Mouse (Mus musculus) CD4-positive, CD25-positive, alpha-beta regulatory T cell, adult 2 months (primary cell): ENCODE measurements around the gene Ptafr.
A peak's percentile ranks its signal among the peaks of the same experiment; 100 is the strongest.

Experiments
- DNase-seq: peaks from one replicate; pipeline ENCODE4 v3.0.0-alpha.2; 2012; ENCODE audit warnings: low read depth, low spot score

The Ptafr gene

DNA sequence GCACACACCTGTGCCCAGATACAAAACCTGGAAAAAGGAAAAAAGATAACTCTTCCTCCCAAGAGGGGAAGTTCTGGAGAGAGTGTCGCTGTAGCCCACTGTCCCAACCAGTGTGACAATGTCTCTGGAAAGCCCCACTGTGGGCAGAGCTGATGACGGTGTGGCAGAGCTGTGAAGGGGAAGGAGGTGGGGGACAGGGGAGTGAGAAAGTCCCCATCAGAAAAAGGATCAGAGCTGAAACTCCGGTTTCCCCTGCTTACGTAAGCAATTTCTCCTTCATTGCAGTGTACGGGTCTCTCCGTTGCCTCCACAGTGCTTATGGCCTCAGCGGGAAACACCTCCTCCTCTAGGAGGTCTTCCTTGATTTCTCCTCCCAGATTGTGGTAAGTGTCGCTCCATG is 47.5 kb downstream of the Ptafr start:
- DNase-seq, result peak; percentile 63

DNA sequence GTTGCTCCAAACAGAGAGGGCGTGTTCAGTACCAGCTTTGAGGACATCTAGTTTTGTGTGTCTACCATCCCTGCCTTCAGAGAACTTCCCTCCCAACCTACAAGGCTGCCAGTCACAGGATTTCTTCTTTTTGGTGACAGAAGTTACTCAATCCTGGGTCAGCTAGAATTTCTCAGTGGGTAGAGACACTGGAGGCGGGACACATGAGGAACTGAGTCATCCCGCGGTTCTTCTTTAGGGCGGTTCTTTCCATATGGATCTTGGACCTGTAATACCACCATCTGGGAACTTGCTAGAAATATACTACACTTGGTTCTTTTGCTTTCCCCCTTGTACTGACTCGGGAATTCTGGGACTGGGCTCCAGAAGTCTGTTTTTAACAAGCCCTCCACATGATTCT is 54.0 kb downstream of the Ptafr start:
- DNase-seq, result no peak

DNA sequence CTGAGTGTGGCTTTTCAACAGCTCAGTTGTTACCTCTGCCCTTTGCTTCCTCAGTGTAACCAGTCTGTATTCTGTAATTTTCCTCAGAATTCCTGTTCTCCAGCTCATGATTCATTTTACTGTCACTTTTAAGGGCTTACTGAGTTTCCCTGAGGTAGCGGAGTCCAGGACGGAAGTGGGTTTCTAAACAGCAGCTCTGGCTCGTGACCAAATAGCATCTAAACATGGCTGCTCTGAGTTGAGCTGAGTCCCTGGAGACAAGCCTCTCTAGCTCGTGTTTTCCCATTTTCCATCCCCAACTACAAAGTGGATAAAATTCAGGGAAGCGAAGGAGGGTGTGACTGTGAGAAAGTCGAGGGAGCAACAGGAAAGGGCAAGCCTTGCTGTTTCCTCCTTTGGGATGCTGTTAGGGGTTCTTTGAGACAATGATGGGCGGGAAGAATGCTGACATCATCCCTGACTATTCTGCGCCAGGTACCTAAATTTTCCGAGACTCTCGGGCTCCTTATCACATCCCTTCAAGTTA is 55.0 kb downstream of the Ptafr start:
- no peak for DNase-seq

DNA sequence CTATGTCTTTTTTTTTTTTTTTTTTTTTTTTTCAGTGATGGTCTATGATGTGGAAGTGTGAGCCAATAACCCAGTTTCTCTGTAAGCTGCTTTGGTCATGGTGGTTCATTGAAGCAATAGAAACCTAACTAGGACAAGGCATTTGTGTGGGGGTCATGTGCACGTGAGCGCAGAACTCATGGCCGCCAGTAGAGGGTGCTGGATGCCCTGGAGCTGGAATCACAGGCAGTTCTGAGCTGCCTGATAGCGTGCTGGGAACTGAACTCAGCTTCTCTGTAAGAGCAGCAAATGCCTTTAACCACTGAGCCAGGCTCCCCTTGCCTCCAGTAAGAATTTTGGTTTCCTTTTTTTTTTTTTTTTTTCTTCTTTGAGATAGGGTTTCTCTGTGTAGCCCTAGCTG is 56.3 kb downstream of the Ptafr start:
- DNase-seq, result peak; percentile 22

DNA sequence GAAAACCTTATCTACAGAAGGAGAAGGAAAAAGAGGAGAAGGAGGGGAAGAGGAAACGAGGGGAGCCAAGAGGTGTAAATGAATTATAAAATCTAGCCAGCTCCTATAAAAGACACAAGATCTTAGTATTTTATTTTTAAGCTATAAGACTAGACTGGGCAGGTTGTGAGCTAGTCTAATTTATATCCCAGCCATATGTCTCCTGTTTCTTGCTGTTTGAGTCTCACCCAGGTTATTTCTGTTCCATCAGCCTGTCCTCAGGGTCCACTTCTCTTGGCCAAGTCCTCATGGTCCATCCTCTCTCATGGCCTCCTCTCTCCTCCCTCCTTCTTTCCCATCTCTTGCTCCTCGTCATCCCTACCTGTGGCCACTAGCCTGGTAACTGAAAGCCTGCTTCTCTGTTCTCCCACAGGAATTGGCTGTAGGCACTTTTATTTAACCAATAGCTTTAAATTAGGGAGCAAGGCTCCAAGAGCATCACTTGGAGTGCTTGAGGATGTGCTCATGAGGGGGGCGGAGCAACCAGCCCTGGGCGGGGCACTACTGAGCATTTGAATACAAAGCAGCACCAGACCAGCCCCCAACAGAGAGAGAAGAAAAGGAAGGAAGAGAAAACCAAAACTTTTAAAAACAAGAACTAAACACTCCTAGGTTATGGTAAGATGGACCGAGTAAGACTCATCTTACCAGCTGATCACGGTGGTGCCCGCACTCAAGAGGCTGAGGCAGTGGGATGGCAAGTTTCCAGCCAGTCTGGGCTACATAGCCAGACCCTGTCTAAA is 57.6 kb downstream of the Ptafr start:
- peak; percentile 31 for DNase-seq

DNA sequence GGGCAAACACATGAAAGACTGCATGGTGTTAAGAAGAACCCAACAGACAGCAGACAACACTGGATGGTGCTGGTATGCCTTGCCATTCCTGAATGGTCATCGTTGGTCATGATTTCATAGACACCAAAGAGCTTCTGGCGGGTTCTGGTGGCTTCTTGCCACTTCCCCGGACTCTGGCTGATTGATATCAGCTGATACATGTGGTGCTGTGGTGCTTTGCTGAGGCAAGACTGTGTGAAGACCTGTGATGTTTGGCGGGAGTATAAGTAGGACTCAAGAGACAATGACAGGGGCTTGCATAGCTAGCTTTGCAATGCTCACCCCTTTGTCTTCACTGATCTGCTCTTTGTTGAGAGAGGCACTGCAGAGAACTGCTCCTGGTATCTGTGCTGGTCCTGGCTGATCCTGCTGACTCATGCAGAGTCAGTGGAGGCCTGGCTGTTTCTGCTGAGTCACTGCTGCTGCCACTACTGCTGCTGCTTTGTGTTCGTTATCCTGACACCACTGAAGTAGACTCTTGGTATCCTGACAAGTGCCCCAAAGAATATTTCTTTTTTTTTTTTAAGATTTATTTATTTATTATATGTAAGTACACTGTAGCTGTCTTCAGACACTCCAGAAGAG is 60.3 kb downstream of the Ptafr start:
- DNase-seq, result no peak

DNA sequence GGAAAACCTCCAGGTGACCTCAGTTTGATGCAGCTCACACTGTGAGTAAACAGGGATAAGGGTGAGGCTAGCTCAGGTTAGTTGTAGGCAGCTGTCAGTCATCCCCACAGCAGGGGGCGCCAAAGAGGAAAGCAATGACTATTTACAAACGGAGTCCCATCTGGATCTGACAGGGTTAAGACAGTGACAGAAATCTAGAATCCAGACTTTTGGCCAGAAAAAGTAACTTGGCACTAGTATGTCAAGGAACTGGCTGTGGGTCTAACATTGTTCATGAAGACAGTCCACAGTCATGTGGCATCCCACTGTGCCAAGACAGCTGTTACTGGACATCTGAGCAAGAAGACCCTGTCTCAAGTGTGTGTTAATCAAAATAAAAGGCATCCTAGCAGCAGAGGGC is 65.0 kb downstream of the Ptafr start:
- DNase-seq, result peak; percentile 85
